ENCODE assay signal across 8 mouse cellular contexts in the genomic region with DNA sequence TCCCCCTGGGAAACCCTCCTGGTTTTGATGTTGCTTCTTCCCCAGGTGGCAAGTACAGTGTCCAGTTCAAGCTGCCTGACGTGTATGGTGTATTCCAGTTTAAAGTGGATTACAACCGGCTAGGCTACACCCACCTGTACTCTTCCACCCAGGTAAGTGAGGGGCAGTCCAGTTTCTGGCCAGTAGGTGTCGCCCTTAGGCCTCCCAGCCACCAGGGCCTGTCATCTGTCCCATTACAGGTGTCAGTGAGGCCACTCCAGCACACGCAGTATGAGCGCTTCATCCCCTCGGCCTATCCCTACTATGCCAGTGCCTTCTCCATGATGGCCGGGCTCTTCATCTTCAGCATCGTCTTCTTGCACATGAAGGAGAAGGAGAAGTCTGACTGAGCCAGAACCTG. TPM values are rescaled to one million over a fixed set of nuclear protein-coding genes. Genes with fewer than 3 reads are reported as not detected.
DNase-seq lines count a peak whose midpoint lies in the region; ATAC-seq and TF ChIP-seq lines count a peak whose summit lies in the region.

No protein-coding gene starts in this region.

- DNase-seq in ovary, postnatal 14 days (ENCODE audit: low spot score) = peak; percentile 42
- no peak for DNase-seq in ovary, postnatal 10 days (ENCODE audit: low spot score)
- peak; percentile 71 for DNase-seq in adrenal gland, postnatal 14 days
- DNase-seq in kidney, adult 11 months = peak; percentile 69
- DNase-seq in lung, adult 2 months = peak; percentile 67
- peak; percentile 49 to 84 for DNase-seq in spleen, postnatal 4 days (ENCODE audit: low spot score in 2 of 2)
- DNase-seq in right cerebral cortex, postnatal 10 days (ENCODE audit: low spot score in 2 of 2) = no peak

- no peak for TF ChIP-seq POLR2A in lung, adult 2 months (IDR thresholded peaks at IDR 0.05; ENCODE audit: borderline replicate concordance, extremely low read depth, low read depth, low read length)

- peak; percentile 80 for TF ChIP-seq CTCF in lung, adult 2 months (IDR thresholded peaks at IDR 0.05; ENCODE audit: insufficient read depth, low read length)

- ATAC-seq in erythroblast, adult 5-6 weeks (replicated peaks; ENCODE audit: low FRiP score, poor library complexity, severe bottlenecking) = peak; percentile 74

- WGBS in lung, adult 2 months = 64% methylated on average over 8 of the region's 8 CpGs

- H3K4me3 ChIP-seq in lung, adult 2 months (replicated peaks; ENCODE audit: extremely low read depth, low read depth, low read length) = no peak overlapping the region

- no peaks in the 10 kb centered on the region for H3K4me1 ChIP-seq in lung, adult 2 months (ENCODE audit: control insufficient read depth, insufficient read depth, low read length)

RNA-seq across cellular contexts. Expression of a gene that starts 7.1 kb away (rescaled TPM):
- 113 and 115 TPM in 2 replicates for total RNA-seq in adrenal gland, postnatal 14 days (2021)
- total RNA-seq in erythroblast, adult 5-6 weeks (2015; ENCODE audit: low replicate concordance) = 48.2 and 52.5 TPM in 2 replicates
- total RNA-seq in erythroblast, adult 5-6 weeks (2017; ENCODE audit: low replicate concordance) = 27.2 and 36.8 TPM in 2 replicates
- polyA plus RNA-seq in lung, adult 2 months (2012; rRNA removed) = 194 and 198 TPM in 2 replicates

RNA-seq across cellular contexts. Expression of a gene that starts 14.5 kb away (rescaled TPM):
- 149 and 151 TPM in 2 replicates for total RNA-seq in adrenal gland, postnatal 14 days (2021)
- total RNA-seq in erythroblast, adult 5-6 weeks (2015; ENCODE audit: low replicate concordance) = 52.7 and 58.8 TPM in 2 replicates
- 91.2 and 111 TPM in 2 replicates for total RNA-seq in erythroblast, adult 5-6 weeks (2017; ENCODE audit: low replicate concordance)
- 178 and 182 TPM in 2 replicates for polyA plus RNA-seq in lung, adult 2 months (2012; rRNA removed)

RNA-seq across cellular contexts. Expression of a gene that starts 56.2 kb away (rescaled TPM):
- total RNA-seq in adrenal gland, postnatal 14 days (2021) = 10.4 and 11.5 TPM in 2 replicates
- total RNA-seq in erythroblast, adult 5-6 weeks (2015; ENCODE audit: low replicate concordance) = not detected in 2 replicates
- total RNA-seq in erythroblast, adult 5-6 weeks (2017; ENCODE audit: low replicate concordance) = not detected in 2 replicates
- 2.6 and 2.9 TPM in 2 replicates for polyA plus RNA-seq in lung, adult 2 months (2012; rRNA removed)

Comparison
In these comparisons a context has a peak if more than half of its experiments do, and no peak if none do; other contexts are left out.
1. DNase-seq: peak in ovary, postnatal 14 days (single experiment), adrenal gland, postnatal 14 days (single experiment), kidney, adult 11 months (single experiment), lung, adult 2 months (single experiment) and spleen, postnatal 4 days (2 of 2); none in ovary, postnatal 10 days (single experiment) and right cerebral cortex, postnatal 10 days (0 of 2).
2. RNA of a gene that starts 56.2 kb away (total RNA-seq): 10.4 to 11.5 TPM in adrenal gland, postnatal 14 days; not detected in erythroblast, adult 5-6 weeks; every median in the first group is over 10 times any median in the second.